Mouse (Mus musculus) liver, adult 2 months (tissue): ENCODE results near the gene Gm43191.

Source experiments
- CTCF ChIP-seq: fragments of 200-500 bp; IDR thresholded peaks from 2 replicates; pipeline ENCODE4 v1.5.1; 2011; ENCODE audit warnings: low read depth, low read length, control low read depth
- POLR2A ChIP-seq: fragments of 200-500 bp; IDR thresholded peaks from 2 replicates; pipeline ENCODE4 v1.6.1; 2011; ENCODE audit warnings: low read length, control low read depth; ENCODE audit not compliant: insufficient read depth; ENCODE audit errors: extremely low read depth

GRCm38 (mm10) chr3:116698786-116699185 lies 17.7 kb upstream of the Gm43191 start:
- TF ChIP-seq CTCF, result no peak
- no peak for TF ChIP-seq POLR2A
